ENCODE assay signal across 26 mouse cellular contexts in the genomic region with DNA sequence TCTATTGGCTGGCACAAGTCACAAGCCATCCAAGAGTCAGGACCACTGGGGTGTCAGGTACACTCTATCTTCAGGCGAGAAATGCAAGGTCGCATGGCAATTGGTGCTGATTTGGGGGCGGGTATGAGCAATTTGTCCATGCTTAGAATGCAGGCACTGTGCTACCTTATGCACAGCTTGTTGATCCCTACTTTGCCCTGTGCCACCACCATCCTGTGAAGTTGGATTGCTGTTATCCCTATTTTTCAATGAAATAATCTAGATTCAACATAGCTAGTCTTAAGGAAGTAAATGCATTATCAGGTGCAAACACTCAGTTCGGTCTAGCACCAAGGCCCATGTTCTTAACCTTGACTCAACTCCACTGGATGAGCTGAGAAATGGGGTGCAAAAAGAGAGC.
"Had no signal": no experiment of that assay in that cellular context is flagged by ENCODE, and none has a peak within 500 bp of the region (broad histone marks: within the 10 kb centered on the region; RNA-seq: fewer than 3 reads in every experiment).

No protein-coding gene starts in this region.

- ATAC-seq: forebrain, embryonic 13.5 days; forebrain, embryonic 15.5 days; forebrain, embryonic 16.5 days; forebrain, postnatal 0 days had no signal

- H3K4me3 ChIP-seq: embryonic facial prominence, embryonic 10.5 days; embryonic facial prominence, embryonic 12.5 days; embryonic facial prominence, embryonic 13.5 days; embryonic facial prominence, embryonic 15.5 days; erythroblast, embryonic 14.5 days; forebrain, embryonic 10.5 days; forebrain, embryonic 12.5 days; forebrain, embryonic 13.5 days; forebrain, embryonic 15.5 days; gastrocnemius, adult 2 months; heart, adult 2 months had no signal

- H3K27me3 ChIP-seq: embryonic facial prominence, embryonic 12.5 days; embryonic facial prominence, embryonic 13.5 days; embryonic facial prominence, embryonic 15.5 days; forebrain, embryonic 12.5 days; forebrain, embryonic 13.5 days; forebrain, embryonic 15.5 days had no signal

- H3K4me1 ChIP-seq: embryonic facial prominence, embryonic 10.5 days; embryonic facial prominence, embryonic 12.5 days; embryonic facial prominence, embryonic 13.5 days; embryonic facial prominence, embryonic 15.5 days; forebrain, embryonic 10.5 days; forebrain, embryonic 12.5 days; forebrain, embryonic 13.5 days; forebrain, embryonic 15.5 days had no signal

- H3K36me3 ChIP-seq: embryonic facial prominence, embryonic 10.5 days; embryonic facial prominence, embryonic 12.5 days; embryonic facial prominence, embryonic 13.5 days; embryonic facial prominence, embryonic 15.5 days; forebrain, embryonic 10.5 days; forebrain, embryonic 12.5 days; forebrain, embryonic 15.5 days had no signal

- H3K9ac ChIP-seq: embryonic facial prominence, embryonic 12.5 days; embryonic facial prominence, embryonic 13.5 days; embryonic facial prominence, embryonic 15.5 days; forebrain, embryonic 12.5 days; forebrain, embryonic 13.5 days; forebrain, embryonic 15.5 days; forebrain, postnatal 0 days had no signal

- H3K4me2 ChIP-seq: embryonic facial prominence, embryonic 12.5 days; embryonic facial prominence, embryonic 13.5 days; embryonic facial prominence, embryonic 15.5 days; forebrain, embryonic 12.5 days; forebrain, embryonic 13.5 days; forebrain, embryonic 15.5 days had no signal

- DNase-seq: cerebellum, adult 8-10 months; cerebellum, adult 9-10 months; cerebellum, adult 9-11 months; cerebellum, postnatal 10 days; cerebellum, postnatal 14 days; cerebellum, postnatal 25 days; cerebellum, postnatal 36 days; embryo, embryonic 11 days; forebrain, postnatal 0 days; gastrocnemius, adult 2 months; gastrocnemius, postnatal 10 days; gastrocnemius, postnatal 14 days; gastrocnemius, postnatal 25 days; gastrocnemius, postnatal 36 days; heart, adult 18-20 months; heart, adult 2 months had no signal

- H3K9me3 ChIP-seq: embryonic facial prominence, embryonic 10.5 days; embryonic facial prominence, embryonic 12.5 days; embryonic facial prominence, embryonic 13.5 days; embryonic facial prominence, embryonic 15.5 days; forebrain, embryonic 10.5 days; forebrain, embryonic 12.5 days; forebrain, embryonic 13.5 days; forebrain, embryonic 15.5 days had no signal

- H3K27ac ChIP-seq: embryonic facial prominence, embryonic 10.5 days; embryonic facial prominence, embryonic 12.5 days; embryonic facial prominence, embryonic 13.5 days; embryonic facial prominence, embryonic 15.5 days; forebrain, embryonic 10.5 days; forebrain, embryonic 12.5 days; forebrain, embryonic 13.5 days; forebrain, embryonic 15.5 days; gastrocnemius, adult 2 months; heart, adult 2 months had no signal
